Mouse (Mus musculus) MEL (cell line): ENCODE measurements around the gene Bsn. TPM values are rescaled to one million over a fixed set of nuclear protein-coding genes. Genes with fewer than 3 reads are reported as not detected.

Experiments used
- DNase-seq: peaks from one replicate; pipeline ENCODE4 v3.0.0; 2011; ENCODE audit warnings: low read depth, low spot score
- H3K27ac ChIP-seq: 2 replicates; pipeline ENCODE4 v1.5.1; 2012; ENCODE audit warnings: low read depth, mild to moderate bottlenecking, control low read depth, low read length, moderate library complexity; ENCODE audit not compliant: control insufficient read depth
- H3K27me3 ChIP-seq, 2 experiments: fragments of 150-350 bp in 1 of 2; sonication (generic) in 1 of 2; 2 replicates each; pipeline ENCODE4 v1.6.1; 2012; ENCODE audit warnings: low read length in 2 of 2, mild to moderate bottlenecking in 2 of 2, improper control_type of control experiment in 1 of 2, moderate library complexity in 1 of 2; ENCODE audit not compliant: insufficient read depth in 2 of 2, control insufficient read depth in 1 of 2
- H3K36me3 ChIP-seq, 2 experiments: 2 replicates each; pipeline ENCODE4 v1.6.1; 2012 to 2014; ENCODE audit warnings: low read length in 2 of 2, improper control_type of control experiment in 1 of 2, inconsistent platforms in 1 of 2, mild to moderate bottlenecking in 1 of 2; ENCODE audit not compliant: insufficient read depth in 2 of 2, control insufficient read depth in 1 of 2
- H3K4me1 ChIP-seq, 2 experiments: fragments of 150-350 bp in 1 of 2; sonication (generic) in 1 of 2; 2 replicates each; pipeline ENCODE4 v1.6.1; 2012; ENCODE audit warnings: low read length in 2 of 2, improper control_type of control experiment in 1 of 2, mild to moderate bottlenecking in 1 of 2; ENCODE audit not compliant: insufficient read depth in 2 of 2, control insufficient read depth in 1 of 2
- H3K4me3 ChIP-seq, 2 experiments: fragments of 150-350 bp in 1 of 2; sonication (generic) in 1 of 2; 2 replicates each; pipeline ENCODE4 v1.5.1; 2012; ENCODE audit warnings: low read depth in 2 of 2, low read length in 2 of 2, mild to moderate bottlenecking in 2 of 2, moderate library complexity in 2 of 2, control low read depth in 1 of 2, improper control_type of control experiment in 1 of 2; ENCODE audit not compliant: control insufficient read depth in 1 of 2, insufficient read depth in 1 of 2
- H3K79me2 ChIP-seq: 2 replicates; pipeline ENCODE4 v1.6.1; 2012; ENCODE audit warnings: mild to moderate bottlenecking, low read length, moderate library complexity; ENCODE audit not compliant: control insufficient read depth, poor library complexity, insufficient read depth
- H3K9ac ChIP-seq: 2 replicates; pipeline ENCODE4 v1.6.1; 2012; ENCODE audit warnings: low read depth, mild to moderate bottlenecking, control low read depth, low read length, moderate library complexity; ENCODE audit not compliant: control insufficient read depth, poor library complexity, severe bottlenecking
- H3K9me3 ChIP-seq: fragments of 150-350 bp; sonication (generic); replicated peaks from 2 replicates; pipeline ENCODE4 v1.6.1; 2012; ENCODE audit warnings: mild to moderate bottlenecking, low read length, improper control_type of control experiment, moderate library complexity; ENCODE audit not compliant: insufficient read depth
- CHD1 ChIP-seq: IDR thresholded peaks from 2 replicates; pipeline ENCODE4 v1.6.1; 2012; ENCODE audit warnings: low read depth, mild to moderate bottlenecking, inconsistent platforms, low read length, improper control_type of control experiment
- CHD2 ChIP-seq: IDR thresholded peaks from 2 replicates; pipeline ENCODE4 v1.6.1; 2011; ENCODE audit warnings: low read length, improper control_type of control experiment
- CTCF ChIP-seq, 3 experiments: IDR thresholded peaks in 2 of 3; conservative IDR thresholded peaks in 1 of 3; 2 replicates each; pipeline ENCODE4 v1.5.1; 2011 to 2012; ENCODE audit warnings: low read length in 3 of 3, low read depth in 2 of 3, mild to moderate bottlenecking in 2 of 3, improper control_type of control experiment in 1 of 3, inconsistent platforms in 1 of 3, mixed read lengths in 1 of 3, moderate library complexity in 1 of 3; ENCODE audit not compliant: control insufficient read depth in 1 of 3, insufficient read depth in 1 of 3, poor library complexity in 1 of 3, severe bottlenecking in 1 of 3
- EP300 ChIP-seq, 2 experiments: IDR thresholded peaks; 2 replicates each; pipeline ENCODE4 v1.6.1; 2011; ENCODE audit warnings: improper control_type of control experiment in 2 of 2, low read length in 2 of 2, low read depth in 1 of 2, mild to moderate bottlenecking in 1 of 2
- GATA1 ChIP-seq: IDR thresholded peaks from 2 replicates; pipeline ENCODE4 v1.6.1; 2011; ENCODE audit warnings: low read depth, low read length, improper control_type of control experiment
- JUND ChIP-seq: IDR thresholded peaks from 2 replicates; pipeline ENCODE4 v1.6.1; 2011; ENCODE audit warnings: low read depth, mild to moderate bottlenecking, improper control_type of control experiment, low read length
- KAT2A ChIP-seq: conservative IDR thresholded peaks from 2 replicates; pipeline ENCODE4 v1.6.1; 2012; ENCODE audit warnings: low read depth, low read length, improper control_type of control experiment, inconsistent platforms
- MAX ChIP-seq: IDR thresholded peaks from 2 replicates; pipeline ENCODE4 v1.6.1; 2011; ENCODE audit warnings: low read length, improper control_type of control experiment
- MEF2A ChIP-seq: IDR thresholded peaks from 2 replicates; pipeline ENCODE4 v1.6.1; 2014; ENCODE audit warnings: low read depth, mild to moderate bottlenecking, inconsistent platforms, low read length, improper control_type of control experiment; ENCODE audit not compliant: poor library complexity, insufficient replicate concordance, severe bottlenecking; ENCODE audit errors: extremely low read depth
- MXI1 ChIP-seq: IDR thresholded peaks from 2 replicates; pipeline ENCODE4 v1.6.1; 2011; ENCODE audit warnings: mild to moderate bottlenecking, low read depth, low read length, improper control_type of control experiment
- MYC ChIP-seq: IDR thresholded peaks from 2 replicates; pipeline ENCODE4 v1.6.1; 2011; ENCODE audit warnings: low read depth, mild to moderate bottlenecking, low read length, improper control_type of control experiment, moderate library complexity
- NELFE ChIP-seq: IDR thresholded peaks from 2 replicates; pipeline ENCODE4 v1.6.1; 2011; ENCODE audit warnings: low read depth, low read length, improper control_type of control experiment
- NRF1 ChIP-seq: IDR thresholded peaks from 2 replicates; pipeline ENCODE4 v1.6.1; 2014; ENCODE audit warnings: low read depth, mild to moderate bottlenecking, inconsistent platforms, low read length, improper control_type of control experiment, moderate library complexity; ENCODE audit not compliant: poor library complexity, insufficient read depth, severe bottlenecking
- POLR2AphosphoS2 ChIP-seq: IDR thresholded peaks from 2 replicates; pipeline ENCODE4 v1.6.1; 2011; ENCODE audit warnings: low read length, improper control_type of control experiment
- RAD21 ChIP-seq: IDR thresholded peaks from 2 replicates; pipeline ENCODE4 v1.6.1; 2011; ENCODE audit warnings: mild to moderate bottlenecking, low read depth, low read length, improper control_type of control experiment
- SMC3 ChIP-seq: IDR thresholded peaks from 2 replicates; pipeline ENCODE4 v1.6.1; 2011; ENCODE audit warnings: low read depth, low read length, improper control_type of control experiment
- TBP ChIP-seq: IDR thresholded peaks from 2 replicates; pipeline ENCODE4 v1.8.0; 2011; ENCODE audit warnings: low read depth, low read length, improper control_type of control experiment
- USF2 ChIP-seq, 2 experiments: IDR thresholded peaks; 2 replicates each; pipeline ENCODE4 v1.6.1; 2011 to 2012; ENCODE audit warnings: improper control_type of control experiment in 2 of 2, low read length in 2 of 2, borderline replicate concordance in 1 of 2, inconsistent platforms in 1 of 2, low read depth in 1 of 2, mild to moderate bottlenecking in 1 of 2; ENCODE audit not compliant: insufficient read depth in 1 of 2
- ZC3H11A ChIP-seq: IDR thresholded peaks from 2 replicates; pipeline ENCODE4 v1.6.1; 2012; ENCODE audit warnings: low read depth, mild to moderate bottlenecking, inconsistent platforms, low read length, improper control_type of control experiment
- ZKSCAN1 ChIP-seq: IDR thresholded peaks from 2 replicates; pipeline ENCODE4 v1.6.1; 2012; ENCODE audit warnings: low read depth, mild to moderate bottlenecking, inconsistent platforms, low read length, improper control_type of control experiment, moderate library complexity
- ZMIZ1 ChIP-seq: IDR thresholded peaks from 2 replicates; pipeline ENCODE4 v1.6.1; 2012; ENCODE audit warnings: low read depth, mild to moderate bottlenecking, inconsistent platforms, low read length, improper control_type of control experiment, moderate library complexity
- polyA plus RNA-seq, 2 experiments: library from polyadenylated mRNA; stranded (reverse) in 1 of 2; unstranded in 1 of 2; fragments of >175 nt in 1 of 2; fragments of >200 nt in 1 of 2; gene quantifications; 2 replicates each; pipeline versions ENCODE4 v1.2.1 to v1.2.4; 2012; ENCODE audit warnings: low replicate concordance in 2 of 2, low read depth in 1 of 2; ENCODE audit not compliant: insufficient read length in 2 of 2, insufficient read depth in 1 of 2, missing spikeins in 1 of 2
- total RNA-seq: library from RNA; depleted of rRNA; stranded (reverse); fragments of 300-350 nt; gene quantifications from 2 replicates; pipeline ENCODE4 v1.2.3, GENCODE M21; 2012; rRNA removed

Bsn gene
- total and polyA plus RNA-seq, 3 experiments: 3.5 to 5.6 TPM; not detected in 1

- TF ChIP-seq MXI1: peak; percentile 55
- TF ChIP-seq MEF2A: 0 out of 2 replicates have a peak, but pooled peaks have one; percentile 1
- TF ChIP-seq NRF1: no peak
- TF ChIP-seq CHD1: no peak
- no peak for TF ChIP-seq SMC3
- TF ChIP-seq ZC3H11A: no peak
- no peak for TF ChIP-seq NELFE
- TF ChIP-seq MYC: 0 out of 2 replicates have a peak, but pooled peaks have one; percentile 54
- TF ChIP-seq ZKSCAN1: no peak
- no peak for TF ChIP-seq RAD21
- no peak for TF ChIP-seq TBP
- TF ChIP-seq CHD2: no peak
- TF ChIP-seq, all 39 proteins: peak for 11
Measured at GRCm38 (mm10) chr9:108047601-108048565, 142.3 kb downstream of the Bsn start (continued).

- H3K36me3 ChIP-seq: peaks cover 4 to 6% of the 10 kb centered on the region in 2 experiments
- no peak overlapping the region for H3K4me3 ChIP-seq
- TF ChIP-seq EP300 (IDR thresholded peaks at IDR 0.05; ENCODE audit: low read depth in 1 of 2, low read length in 2 of 2) (no peak), TBP (no peak), MYC (no peak), ZMIZ1 (no peak), CTCF (IDR thresholded peaks at IDR 0.05 in 2 of 3, conservative IDR thresholded peaks at IDR 0.05 in 1 of 3; ENCODE audit: control insufficient read depth in 1 of 3, insufficient read depth in 1 of 3, low read depth in 2 of 3, low read length in 3 of 3, poor library complexity in 1 of 3, severe bottlenecking in 1 of 3) (no peak), USF2 (IDR thresholded peaks at IDR 0.05; ENCODE audit: borderline replicate concordance in 1 of 2, insufficient read depth in 1 of 2, low read depth in 1 of 2, low read length in 2 of 2) (no peak), JUND (no peak), KAT2A (no peak), MAX (no peak), GATA1 (no peak), ZKSCAN1 (no peak), CHD2 (no peak), POLR2AphosphoS2 (no peak)
- no peak for DNase-seq
- peaks cover 10% of the 10 kb centered on the region for H3K79me2 ChIP-seq
- H3K27ac ChIP-seq: no peak overlapping the region
- H3K9ac ChIP-seq: no peak overlapping the region
- peaks cover 2 to 14% of the 10 kb centered on the region in 2 experiments for H3K4me1 ChIP-seq
- H3K27me3 ChIP-seq: no peaks in the 10 kb centered on the region
- no peaks in the 10 kb centered on the region for H3K9me3 ChIP-seq
Measured at GRCm38 (mm10) chr9:108046582-108046981, 143.6 kb downstream of the Bsn start.

Other genes starting within 250 kb of the Bsn start
- 37.3 and 43.6 TPM in 2 replicates for gene Traip, start 240.2 kb downstream of the Bsn start, total RNA-seq
- gene Traip, start 240.2 kb downstream of the Bsn start, polyA plus RNA-seq: 10 to 100 TPM in 1 of 2 experiments, not detected in 1; 65.2 TPM
- gene Uba7, start 214.9 kb downstream of the Bsn start, total RNA-seq: 15.8 and 18.1 TPM in 2 replicates
- 10 to 100 TPM in 1 of 2 experiments, not detected in 1; 44.1 TPM for gene Uba7, start 214.9 kb downstream of the Bsn start, polyA plus RNA-seq
- 0.26 and 0.35 TPM in 2 replicates for gene Gm20661, start 207.3 kb downstream of the Bsn start, total RNA-seq
- under 1 TPM in 1 of 2 experiments, not detected in 1; 0.85 TPM for gene Gm20661, start 207.3 kb downstream of the Bsn start, polyA plus RNA-seq
- 54.1 and 65.3 TPM in 2 replicates for gene Inka1, start 204.5 kb downstream of the Bsn start, total RNA-seq
- 10 to 100 TPM in 1 of 2 experiments, not detected in 1; 60.7 TPM for gene Inka1, start 204.5 kb downstream of the Bsn start, polyA plus RNA-seq
- 0.65 and 1.5 TPM in 2 replicates for gene Cdhr4, start 197.9 kb downstream of the Bsn start, total RNA-seq
- 1 to 10 TPM in 1 of 2 experiments, not detected in 1; 4.4 TPM for gene Cdhr4, start 197.9 kb downstream of the Bsn start, polyA plus RNA-seq
- 0.62 and 0.73 TPM in 2 replicates for gene Gm20662, start 194.0 kb downstream of the Bsn start, total RNA-seq
- 1 to 10 TPM in 1 of 2 experiments, not detected in 1; 1.2 TPM for gene Gm20662, start 194.0 kb downstream of the Bsn start, polyA plus RNA-seq
- 35.5 and 37.2 TPM in 2 replicates for gene Ip6k1, start 187.9 kb downstream of the Bsn start, total RNA-seq
- 10 to 100 TPM; 31.8 to 59.1 TPM for gene Ip6k1, start 187.9 kb downstream of the Bsn start, polyA plus RNA-seq
- 38.1 and 50.4 TPM in 2 replicates for gene Gmppb, start 141.1 kb downstream of the Bsn start, total RNA-seq
- gene Gmppb, start 141.1 kb downstream of the Bsn start, polyA plus RNA-seq: 10 to 100 TPM in 1 of 2 experiments, not detected in 1; 26.2 TPM
- gene Amigo3, start 137.2 kb downstream of the Bsn start, total RNA-seq: 1.2 and 2.2 TPM in 2 replicates
- 1 to 10 TPM in 1 of 2 experiments, not detected in 1; 3.4 TPM for gene Amigo3, start 137.2 kb downstream of the Bsn start, polyA plus RNA-seq
- 1.6 and 4.6 TPM in 2 replicates for gene Mst1, start 109.9 kb downstream of the Bsn start, total RNA-seq
- 1 to 10 TPM in 1 of 2 experiments, not detected in 1; 10.0 TPM for gene Mst1, start 109.9 kb downstream of the Bsn start, polyA plus RNA-seq
- 24.9 and 28.5 TPM in 2 replicates for gene Rnf123, start 107.0 kb downstream of the Bsn start, total RNA-seq
- gene Rnf123, start 107.0 kb downstream of the Bsn start, polyA plus RNA-seq: 10 to 100 TPM in 1 of 2 experiments, not detected in 1; 74.8 TPM
- 57.5 and 76.1 TPM in 2 replicates for gene Apeh, start 95.8 kb downstream of the Bsn start, total RNA-seq
- 10 to 100 TPM in 1 of 2 experiments, not detected in 1; 69.0 TPM for gene Apeh, start 95.8 kb downstream of the Bsn start, polyA plus RNA-seq
- gene Dag1, start 73.6 kb upstream of the Bsn start, total RNA-seq: 7.8 and 8.1 TPM in 2 replicates
- 10 to 100 TPM in 1 of 2 experiments, not detected in 1; 27.6 TPM for gene Dag1, start 73.6 kb upstream of the Bsn start, polyA plus RNA-seq
- gene Nicn1, start 100.0 kb upstream of the Bsn start, total RNA-seq: 1.6 and 2.0 TPM in 2 replicates
- gene Nicn1, start 100.0 kb upstream of the Bsn start, polyA plus RNA-seq: 1 to 10 TPM in 1 of 2 experiments, not detected in 1; 4.7 TPM
- 0.15 and 0.26 TPM in 2 replicates for gene Amt, start 106.5 kb upstream of the Bsn start, total RNA-seq
- gene Amt, start 106.5 kb upstream of the Bsn start, polyA plus RNA-seq: under 1 TPM in 1 of 2 experiments, not detected in 1; 0.58 TPM
- 80.9 and 83.1 TPM in 2 replicates for gene Rhoa, start 115.7 kb upstream of the Bsn start, total RNA-seq
- 100 to 1,000 TPM in 1 of 2 experiments, not detected in 1; 241 TPM for gene Rhoa, start 115.7 kb upstream of the Bsn start, polyA plus RNA-seq
- 3.4 and 4.9 TPM in 2 replicates for gene Tcta, start 115.8 kb upstream of the Bsn start, total RNA-seq
- 1 to 10 TPM in 1 of 2 experiments, not detected in 1; 7.0 TPM for gene Tcta, start 115.8 kb upstream of the Bsn start, polyA plus RNA-seq
- gene Gpx1, start 148.5 kb upstream of the Bsn start, total RNA-seq: 1,163 and 1,351 TPM in 2 replicates
- 1,000 to 10,000 TPM; 1,085 to 1,266 TPM for gene Gpx1, start 148.5 kb upstream of the Bsn start, polyA plus RNA-seq
- gene Usp4, start 157.5 kb upstream of the Bsn start, total RNA-seq: 85.4 and 88.4 TPM in 2 replicates
- 100 to 1,000 TPM in 1 of 2 experiments, not detected in 1; 128 TPM for gene Usp4, start 157.5 kb upstream of the Bsn start, polyA plus RNA-seq
- 0.69 and 0.92 TPM in 2 replicates for gene 1700102P08Rik, start 202.4 kb upstream of the Bsn start, total RNA-seq
- 1 to 10 TPM in 1 of 2 experiments, not detected in 1; 1.0 TPM for gene 1700102P08Rik, start 202.4 kb upstream of the Bsn start, polyA plus RNA-seq
- gene Ccdc36, start 238.1 kb upstream of the Bsn start, total RNA-seq: not detected in 2 replicates
- gene Ccdc36, start 238.1 kb upstream of the Bsn start, polyA plus RNA-seq: not detected
- gene BC048562, start 246.1 kb upstream of the Bsn start, total RNA-seq: not detected in 2 replicates
- gene BC048562, start 246.1 kb upstream of the Bsn start, polyA plus RNA-seq: not detected